Comparison of ENCODE assay signal across 22 mouse cellular contexts in genomic region chr8:87019795-87020194, GRCm38 (mm10).
DNase-seq lines count a peak whose midpoint lies in the region; ATAC-seq lines count a peak whose summit lies in the region.
"Had no signal": no experiment of that assay in that cellular context is flagged by ENCODE, and none has a peak within 500 bp of the region (broad histone marks: within the 10 kb centered on the region; RNA-seq: fewer than 3 reads in every experiment).

No protein-coding gene starts in this region.

- no peaks in the 10 kb centered on the region for H3K27me3 ChIP-seq in forebrain, embryonic 16.5 days (replicated peaks; ENCODE audit: control insufficient read depth, insufficient read depth, low read length)
- H3K27me3 ChIP-seq: CH12.LX had no signal

- no peak overlapping the region for H3K4me3 ChIP-seq in forebrain, embryonic 16.5 days (replicated peaks; ENCODE audit: low read length)

- no peaks in the 10 kb centered on the region for H3K36me3 ChIP-seq in forebrain, embryonic 16.5 days (ENCODE audit: control insufficient read depth, insufficient read depth)
- H3K36me3 ChIP-seq: G1E had no signal

- H3K4me1 ChIP-seq in forebrain, embryonic 16.5 days (replicated peaks; ENCODE audit: control insufficient read depth, insufficient read depth, low read length), result no peaks in the 10 kb centered on the region

- DNase-seq in frontal cortex, postnatal 10 days (ENCODE audit: low spot score in 2 of 2), result no peak
- peak; percentile 37 for DNase-seq in brain, adult 2 months (ENCODE audit: low read depth, low spot score)
- peak; percentile 11 for DNase-seq in telencephalon, adult 2 months (ENCODE audit: low read depth, low spot score)
- no peak for DNase-seq in spleen, adult 18-20 months
- DNase-seq: adrenal gland, adult 2 months; adrenal gland, adult 8-10 months; adrenal gland, postnatal 10 days; adrenal gland, postnatal 14 days; adrenal gland, postnatal 25 days; adrenal gland, postnatal 36 days; B cell, adult 2 months; cerebellum, adult 11 months; cerebellum, adult 11-12 months; cerebellum, adult 18-20 months; cerebellum, adult 2 months had no signal

- H3K9me3 ChIP-seq in forebrain, embryonic 16.5 days (ENCODE audit: control insufficient read depth, low read length), result no peaks in the 10 kb centered on the region

- WGBS in forebrain, embryonic 16.5 days, result 93% methylated on average over 3 of the region's 3 CpGs

- no peak overlapping the region for H3K4me2 ChIP-seq in forebrain, embryonic 16.5 days (ENCODE audit: low read length)

- H3K9ac ChIP-seq in forebrain, embryonic 16.5 days (replicated peaks; ENCODE audit: low read depth, low read length), result no peak overlapping the region

- H3K27ac ChIP-seq in forebrain, embryonic 16.5 days (ENCODE audit: low read length), result no peak overlapping the region

- ATAC-seq in frontal cortex, adult (ENCODE audit: low TSS enrichment), result peak; percentile 93
- no peak for ATAC-seq in forebrain, embryonic 16.5 days
- ATAC-seq: activated CD4-positive, CD25-positive, alpha-beta regulatory T cell, adult 4 months; CD4-positive, CD25-positive, alpha-beta regulatory T cell, adult 4 months; Patski had no signal

Comparison
In these comparisons a context has a peak if more than half of its experiments do, and no peak if none do; other contexts are left out.
1. DNase-seq: peak in brain, adult 2 months (single experiment) and telencephalon, adult 2 months (single experiment); none in frontal cortex, postnatal 10 days (0 of 2) and spleen, adult 18-20 months (0 of 2).